Mouse (Mus musculus): Measurements from ENCODE around the gene Fam181a.

The Fam181a gene

DNA sequence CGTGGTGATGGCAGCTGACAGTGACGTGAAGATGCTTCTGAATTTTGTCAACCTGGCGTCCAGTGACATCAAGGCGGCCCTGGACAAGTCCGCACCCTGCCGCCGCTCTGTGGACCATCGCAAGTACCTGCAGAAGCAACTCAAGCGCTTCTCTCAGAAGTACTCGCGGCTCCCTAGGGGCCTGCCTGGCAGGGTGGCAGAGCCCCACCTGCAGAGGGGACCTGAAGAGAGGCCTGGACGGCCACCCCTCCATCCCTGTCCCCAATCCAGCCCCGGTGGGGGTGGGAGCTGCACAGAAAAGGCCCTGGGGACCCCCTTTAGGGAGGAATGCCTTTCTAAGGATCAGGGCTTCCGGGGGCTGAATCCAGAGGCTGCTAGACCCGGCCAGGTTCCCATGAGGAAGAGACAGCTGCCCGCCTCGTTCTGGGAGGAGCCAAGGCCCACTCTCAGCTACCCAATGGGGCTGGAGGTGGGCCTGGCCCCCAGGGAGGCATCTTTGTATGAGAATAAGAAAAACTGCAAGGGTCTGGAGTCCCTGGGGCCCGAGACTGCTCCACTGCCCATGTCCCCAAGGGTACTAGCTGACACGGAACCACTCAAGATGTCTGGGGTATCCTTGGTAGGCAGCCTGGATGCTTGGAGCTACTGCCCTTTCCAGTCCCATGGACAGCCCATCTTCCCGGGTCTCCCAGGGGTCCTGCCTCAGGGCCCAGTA is 5.2 kb downstream of the Fam181a start:
- DNase-seq: no peak

DNA sequence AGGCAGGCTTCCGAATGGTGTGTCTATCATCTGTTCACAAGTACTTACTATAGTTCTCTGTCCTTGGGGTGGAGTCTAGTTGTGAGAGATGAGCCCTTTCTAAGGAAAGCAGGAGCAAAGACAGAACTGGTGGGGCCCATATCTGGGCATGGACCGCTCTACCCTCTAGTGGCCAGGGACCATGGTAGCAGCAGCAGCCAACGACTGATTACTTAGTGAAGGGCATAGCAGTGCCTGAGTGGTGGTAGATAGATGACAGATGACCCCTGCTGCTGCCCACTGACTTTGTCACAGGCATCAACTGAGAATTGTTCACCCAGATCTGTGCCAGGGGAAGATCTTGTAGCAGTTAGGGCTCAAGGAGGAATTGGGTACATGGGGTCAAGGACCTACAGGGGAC is 12.0 kb downstream of the Fam181a start:
- DNase-seq: no peak

DNA sequence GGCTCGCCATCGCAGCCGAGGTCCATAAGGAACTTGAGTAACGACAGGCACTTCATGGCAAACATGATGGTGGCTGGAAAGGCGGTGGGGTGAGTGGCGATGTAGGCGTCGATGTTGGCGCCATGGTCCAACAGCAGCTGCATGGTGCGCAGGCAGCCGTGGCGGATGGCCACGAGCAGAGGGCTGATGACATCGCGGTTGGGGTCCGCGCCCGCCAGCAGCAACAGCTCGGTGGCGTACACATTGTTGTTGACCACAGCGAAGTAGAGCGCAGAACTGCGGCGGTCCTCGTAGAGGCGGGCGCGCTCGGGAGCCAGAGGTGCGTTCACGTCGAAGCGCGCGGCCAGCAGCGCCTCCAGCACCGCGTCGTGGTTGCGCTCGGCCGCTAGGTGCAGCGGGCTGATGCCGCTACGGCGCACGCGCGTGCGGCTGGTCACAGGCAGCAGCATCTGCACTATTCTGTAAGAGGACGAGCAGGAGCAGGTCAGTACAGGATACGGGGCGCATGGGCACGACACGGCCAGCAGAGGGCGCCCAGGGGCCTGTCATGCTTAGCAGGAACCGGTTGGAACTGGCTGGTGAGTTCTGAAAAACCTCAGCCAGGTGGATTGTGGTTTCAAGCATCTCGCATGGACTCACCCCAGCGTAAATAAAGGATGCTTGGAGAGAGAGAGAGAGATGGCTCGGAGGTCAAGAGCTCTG is 14.5 kb downstream of the Fam181a start:
- DNase-seq: peak; percentile 87

DNA sequence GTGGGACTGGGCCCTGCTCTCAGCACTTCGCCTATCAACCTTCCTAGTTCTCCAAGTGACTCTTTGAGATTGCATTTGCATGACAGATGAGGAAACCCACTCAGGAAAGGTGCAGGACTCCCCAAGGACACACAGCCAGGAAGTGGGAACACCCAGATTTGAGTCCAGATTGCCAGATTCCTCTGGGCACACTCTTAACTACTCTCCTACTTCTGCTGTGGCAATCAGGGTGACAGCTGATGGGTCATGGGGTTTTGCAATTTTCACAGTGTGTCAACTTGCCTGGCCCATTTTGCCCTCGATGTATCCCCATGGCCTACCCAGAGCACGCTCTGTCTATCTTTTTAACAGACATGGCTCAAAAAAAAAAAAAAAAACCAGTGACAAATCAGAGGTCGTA is 15.8 kb downstream of the Fam181a start:
- no peak for DNase-seq

DNA sequence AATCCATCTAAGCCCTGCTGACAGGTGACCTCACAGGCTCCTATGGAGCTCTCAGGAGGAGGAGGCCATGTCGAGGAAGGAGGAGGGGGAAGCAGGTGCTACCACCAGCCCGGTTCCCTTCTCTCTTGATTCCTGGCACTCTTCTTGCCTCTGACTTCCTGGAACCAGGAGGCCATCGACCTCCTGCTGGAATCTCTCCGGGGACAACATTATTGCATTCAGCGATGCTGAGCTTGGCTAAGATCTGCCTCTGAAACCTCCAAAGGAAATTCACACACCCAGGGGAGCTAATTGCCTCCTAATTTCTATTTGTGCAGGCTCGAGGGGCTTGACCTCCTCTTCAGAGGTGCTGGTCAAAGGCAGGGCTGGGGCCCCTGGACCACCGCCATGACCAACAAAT is 16.3 kb downstream of the Fam181a start:
- no peak for DNase-seq

DNA sequence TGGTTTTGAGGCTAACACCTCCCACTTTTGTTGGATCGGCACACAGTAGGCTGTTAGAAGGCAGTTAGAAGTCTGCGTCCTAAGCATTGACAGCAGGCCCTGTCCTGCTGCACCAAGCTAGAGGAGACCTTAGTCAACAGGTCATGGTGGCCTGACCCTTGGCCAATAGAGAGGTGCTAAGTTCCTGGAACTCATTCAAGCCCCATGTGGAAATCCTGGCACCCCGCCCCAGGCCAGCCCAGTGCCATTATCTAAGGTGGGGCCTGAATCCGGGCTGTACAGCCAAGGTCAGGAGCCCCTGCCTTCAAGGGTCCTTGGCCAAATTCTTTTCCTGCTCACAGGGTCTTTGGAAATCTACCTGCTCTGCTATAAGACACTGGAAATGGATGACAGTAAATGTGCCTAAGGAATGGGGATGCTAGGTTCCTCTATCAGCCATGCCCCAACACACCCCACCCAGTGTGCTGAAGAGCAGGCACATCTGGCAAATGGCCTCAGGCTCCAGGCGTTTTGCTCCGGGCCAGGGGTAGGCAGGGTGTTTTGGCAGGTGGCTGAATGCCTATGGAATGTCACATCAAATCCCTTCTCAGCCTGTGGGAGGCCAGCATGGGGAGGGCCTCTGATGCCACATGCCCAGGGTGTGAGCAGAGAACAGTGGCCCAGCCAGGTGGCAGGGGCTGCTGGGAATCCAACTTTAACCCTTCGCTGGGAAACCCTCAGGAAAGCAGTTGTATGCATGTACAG is 17.8 kb downstream of the Fam181a start:
- peak; percentile 57 for DNase-seq

DNA sequence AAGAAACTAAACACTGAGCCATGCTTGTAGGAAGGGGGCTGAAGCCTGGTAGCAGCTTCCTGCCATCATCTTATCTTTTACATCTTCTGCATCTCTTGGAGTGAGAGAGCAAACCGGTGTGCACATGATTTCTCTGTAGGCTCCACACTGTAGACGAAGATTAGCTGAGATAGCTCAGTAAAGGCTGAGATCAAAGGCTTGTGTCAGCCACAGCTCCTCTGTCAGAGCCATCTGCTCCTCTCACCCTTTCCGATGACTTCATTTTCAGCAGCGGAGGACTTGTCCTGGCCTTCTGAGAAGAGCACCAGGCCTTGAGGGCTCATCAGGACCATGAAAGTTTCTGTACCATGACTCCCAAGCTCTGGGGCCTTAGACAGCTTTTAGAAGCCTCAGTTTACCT is 20.7 kb downstream of the Fam181a start:
- no peak for DNase-seq

DNA sequence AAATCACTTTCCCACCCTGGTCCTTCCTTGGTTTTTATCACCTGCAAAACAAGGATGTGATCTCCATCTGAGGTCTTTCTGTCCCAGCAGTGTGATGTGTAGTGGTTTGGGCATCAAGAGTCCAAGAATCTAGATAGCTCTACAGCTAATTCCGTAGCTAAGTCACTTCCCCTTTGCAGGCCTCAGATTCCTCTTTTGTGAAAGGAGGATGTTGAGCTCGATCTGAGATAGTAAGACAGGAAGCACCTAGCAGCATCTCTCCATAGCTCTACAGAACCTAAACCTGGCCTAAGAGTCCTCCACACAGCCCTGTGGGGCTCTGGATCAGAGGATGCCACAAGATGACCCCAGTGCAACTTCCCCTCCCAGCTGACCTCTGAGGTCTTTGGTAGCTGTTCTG is 22.1 kb downstream of the Fam181a start:
- no peak for DNase-seq

DNA sequence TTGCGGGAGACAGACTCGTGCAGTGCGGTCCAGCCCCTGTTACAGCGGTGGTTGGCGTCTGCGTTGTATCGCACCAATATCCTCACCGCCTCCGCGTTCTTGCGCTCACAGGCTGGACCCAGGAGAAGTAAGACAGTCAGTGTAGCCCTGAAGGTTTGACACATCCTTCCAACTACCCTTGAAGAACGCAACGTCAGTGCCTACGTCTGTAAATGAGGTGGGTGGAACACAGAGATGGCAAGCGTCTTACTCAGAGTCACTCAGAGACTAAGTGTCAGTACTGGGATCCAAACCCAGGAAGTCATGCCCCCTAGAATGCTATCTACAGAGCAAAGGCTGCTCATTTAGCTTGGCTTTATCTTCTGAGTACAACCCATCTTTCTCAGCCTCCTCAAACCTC is 22.7 kb downstream of the Fam181a start:
- no peak for DNase-seq

DNA sequence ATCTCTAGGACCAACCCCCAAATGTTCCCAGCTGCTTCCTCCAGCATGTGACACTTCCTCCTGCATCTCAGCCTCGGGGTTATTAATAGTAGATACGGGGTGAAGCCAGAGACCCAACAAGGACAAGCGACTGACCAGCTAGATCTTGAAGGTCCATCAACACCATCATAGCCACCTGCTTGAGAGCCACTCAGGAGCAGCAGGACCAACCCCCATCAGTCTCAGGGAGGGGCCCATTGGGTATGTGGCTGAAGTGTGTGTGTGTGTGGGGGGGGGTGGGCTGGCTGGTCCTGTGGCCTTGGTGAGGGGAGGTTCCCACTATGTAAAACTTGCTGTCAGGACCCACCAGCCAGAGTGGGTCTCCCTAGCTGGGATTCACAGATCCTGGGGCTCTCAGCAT is 26.0 kb downstream of the Fam181a start:
- DNase-seq: no peak

DNA sequence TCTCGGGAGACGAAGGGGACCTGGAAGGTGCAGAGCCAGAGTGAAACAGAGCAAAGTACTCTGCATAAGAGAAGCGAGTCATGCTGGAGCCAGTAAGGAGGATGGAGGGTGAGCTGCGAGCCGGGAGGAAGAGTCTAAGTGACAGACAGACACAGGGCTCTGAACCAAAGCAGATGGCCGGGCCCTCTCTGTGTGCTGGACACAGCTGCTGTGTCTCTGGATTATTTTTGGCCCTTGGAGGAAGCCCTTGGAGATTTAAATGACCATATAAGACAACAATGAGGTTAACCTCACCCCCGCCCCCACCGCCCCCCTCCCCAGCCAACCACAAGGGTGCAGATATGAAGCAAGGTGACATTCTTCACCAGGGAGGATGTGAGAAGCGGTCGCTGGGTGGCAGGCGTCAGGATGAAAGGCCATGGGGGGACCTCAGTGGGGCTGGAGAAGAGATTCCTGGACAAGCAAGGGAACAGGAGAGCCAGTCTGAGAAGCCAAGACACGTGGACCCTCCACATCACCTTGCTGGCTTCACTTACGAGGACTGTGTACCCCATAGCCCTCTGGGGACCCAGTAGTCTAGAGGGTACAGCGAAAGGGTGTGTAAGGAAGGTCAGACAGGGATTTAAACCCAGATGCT is 27.5 kb downstream of the Fam181a start:
- no peak for DNase-seq

DNA sequence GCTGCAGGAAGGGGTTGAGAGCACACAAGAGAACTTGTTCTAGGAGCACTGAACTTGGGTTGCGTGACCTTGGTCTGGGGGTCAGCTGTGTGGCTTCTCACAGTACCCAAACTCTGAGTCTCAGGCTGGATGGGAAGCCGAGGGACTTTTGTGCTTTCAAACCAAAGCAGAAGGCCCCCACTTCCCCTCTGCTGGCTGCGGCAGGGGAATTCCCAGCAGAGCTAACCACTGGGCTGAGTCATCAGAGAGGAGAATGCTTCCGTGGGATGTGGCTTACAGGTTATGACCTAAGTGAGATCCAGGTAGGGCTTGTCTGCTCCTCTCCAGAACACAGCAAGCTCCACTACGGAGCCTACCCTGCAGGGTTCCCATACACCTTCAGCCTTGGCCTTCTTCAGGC is 30.4 kb downstream of the Fam181a start:
- DNase-seq: no peak

DNA sequence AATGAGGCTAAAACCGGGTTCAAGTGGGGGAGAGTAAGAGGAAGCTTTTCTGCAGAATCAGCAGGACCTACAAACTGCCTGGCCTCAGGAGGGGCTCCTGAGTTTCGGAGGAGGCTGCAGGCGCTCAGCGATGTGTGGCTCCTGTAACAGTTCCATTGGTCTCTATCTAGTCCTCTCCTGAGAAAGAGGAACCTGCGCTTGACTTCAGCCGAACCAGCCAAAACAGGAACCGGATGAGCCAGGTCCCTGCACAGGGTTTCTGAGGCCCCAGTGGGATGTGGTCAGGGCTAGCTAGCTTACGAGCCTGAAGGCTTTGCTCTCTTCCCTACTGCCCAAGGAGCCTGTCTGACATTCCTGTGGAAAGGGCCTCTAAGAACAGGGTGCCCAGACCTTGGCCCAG is 32.7 kb downstream of the Fam181a start:
- no peak for DNase-seq

DNA sequence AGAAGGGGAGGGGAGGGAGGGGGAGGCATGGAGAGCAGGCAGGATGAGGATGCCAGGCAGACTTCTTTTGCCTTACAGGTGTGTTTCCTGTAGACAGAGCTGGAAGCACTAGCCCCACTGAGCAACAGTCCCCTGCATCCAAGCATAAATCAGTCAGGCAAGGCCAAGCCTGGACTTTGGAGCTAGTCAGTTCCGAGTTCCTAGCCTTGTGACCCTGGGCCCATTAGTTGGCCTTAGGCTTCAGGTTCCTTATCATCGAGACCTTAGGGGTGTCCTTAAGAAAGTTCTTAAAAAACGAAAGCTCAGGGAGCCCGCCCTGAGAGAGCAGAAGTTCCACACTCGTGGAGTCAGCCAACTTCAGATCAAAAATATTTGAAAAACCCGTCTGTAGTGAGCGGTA is 34.2 kb downstream of the Fam181a start:
- DNase-seq: peak; percentile 14

DNA sequence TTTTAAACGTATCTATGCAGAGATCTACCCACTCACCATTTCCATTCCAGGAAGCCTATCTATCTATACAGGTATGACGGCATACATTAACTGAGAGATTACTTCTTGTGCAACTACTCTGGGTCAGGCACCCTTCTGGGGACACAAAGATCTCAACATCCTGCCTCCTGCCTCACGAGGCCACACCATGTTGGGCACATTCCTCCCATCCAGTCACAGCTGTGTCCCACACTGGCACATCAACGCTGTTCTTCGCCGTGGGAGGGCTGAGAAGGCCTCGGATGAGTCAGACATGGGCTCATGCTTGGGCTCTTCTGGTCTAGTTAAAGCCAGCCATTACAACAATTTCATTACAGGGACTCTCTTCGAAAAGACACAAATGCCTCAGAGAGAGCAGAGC is 36.2 kb downstream of the Fam181a start:
- DNase-seq: no peak

DNA sequence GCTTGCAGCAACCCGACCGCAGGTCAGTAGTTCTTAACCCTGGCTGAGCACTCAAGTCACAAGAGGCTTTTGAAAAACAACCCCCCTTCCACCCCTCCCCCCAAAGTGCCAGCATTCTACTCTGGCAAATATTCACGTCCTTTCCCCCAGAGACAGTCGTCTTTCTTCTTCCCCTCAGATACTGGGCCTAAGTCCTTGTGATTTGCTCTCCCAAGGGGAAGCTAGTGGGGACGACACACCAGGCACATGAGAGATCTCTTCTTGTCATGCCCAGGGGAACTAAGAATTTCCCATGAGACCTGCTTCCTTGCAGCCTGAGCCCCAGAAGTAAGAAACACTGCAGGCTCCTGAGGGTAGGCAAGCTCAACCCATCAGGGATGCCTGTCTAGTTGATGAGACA is 36.6 kb downstream of the Fam181a start:
- no peak for DNase-seq

DNA sequence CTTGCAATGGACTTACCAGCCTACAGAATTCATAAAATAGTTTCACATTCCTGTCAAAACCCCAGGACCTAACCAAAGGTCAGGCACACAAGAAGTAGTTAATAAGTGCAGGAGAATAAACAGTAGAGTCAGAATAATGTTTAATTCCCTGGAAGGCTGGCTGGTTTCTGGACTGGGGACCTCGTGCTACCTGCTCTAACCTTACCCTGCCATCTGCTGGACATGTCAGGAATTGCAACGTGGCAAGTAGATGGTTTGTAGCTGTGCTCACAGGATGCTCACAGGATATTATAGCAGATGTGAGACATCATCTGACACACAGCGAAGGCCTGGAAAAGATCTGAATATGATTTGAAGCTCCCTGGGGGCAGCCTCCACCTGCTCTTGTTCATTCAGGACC is 37.7 kb downstream of the Fam181a start:
- DNase-seq: peak; percentile 86

DNA sequence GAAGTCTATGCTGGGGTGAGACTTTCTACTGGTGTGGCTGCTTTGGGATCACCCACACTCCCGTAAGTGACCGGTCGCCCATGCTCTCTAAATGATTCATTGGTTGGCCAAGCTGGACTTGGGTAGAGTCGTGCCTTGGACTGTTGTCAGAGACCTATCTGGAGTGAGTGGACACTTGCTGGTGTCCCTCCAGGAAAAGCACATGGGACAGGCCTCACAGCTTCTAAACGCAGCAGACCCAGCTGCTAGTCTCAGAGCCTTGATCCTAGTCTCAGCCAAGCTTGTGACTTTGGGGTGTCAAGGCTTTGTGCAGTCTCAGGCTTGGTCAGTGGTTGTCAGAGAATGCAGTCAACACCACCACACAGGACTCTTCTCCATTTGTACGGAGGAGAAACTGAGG is 42.0 kb downstream of the Fam181a start:
- no peak for DNase-seq

DNA sequence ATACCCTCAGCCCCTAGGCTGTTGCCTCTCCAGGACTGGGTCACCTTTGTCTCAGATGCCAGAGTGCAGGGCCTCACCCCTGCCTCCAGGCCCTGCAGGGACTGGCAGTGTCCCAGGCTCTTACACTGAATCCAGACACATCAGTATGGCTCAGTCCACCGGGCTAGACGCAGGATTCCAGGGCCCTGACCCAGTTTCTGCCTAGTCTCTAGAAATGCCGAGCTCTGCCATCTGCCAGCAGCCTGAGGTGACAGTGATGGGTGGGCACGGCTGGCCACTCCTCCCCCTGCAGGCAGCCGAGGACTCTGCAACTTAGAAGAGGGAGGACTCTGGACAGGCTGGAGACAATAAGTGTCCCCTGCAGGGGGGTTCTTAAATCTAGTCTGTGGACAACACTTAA is 42.8 kb downstream of the Fam181a start:
- peak; percentile 10 for DNase-seq

DNA sequence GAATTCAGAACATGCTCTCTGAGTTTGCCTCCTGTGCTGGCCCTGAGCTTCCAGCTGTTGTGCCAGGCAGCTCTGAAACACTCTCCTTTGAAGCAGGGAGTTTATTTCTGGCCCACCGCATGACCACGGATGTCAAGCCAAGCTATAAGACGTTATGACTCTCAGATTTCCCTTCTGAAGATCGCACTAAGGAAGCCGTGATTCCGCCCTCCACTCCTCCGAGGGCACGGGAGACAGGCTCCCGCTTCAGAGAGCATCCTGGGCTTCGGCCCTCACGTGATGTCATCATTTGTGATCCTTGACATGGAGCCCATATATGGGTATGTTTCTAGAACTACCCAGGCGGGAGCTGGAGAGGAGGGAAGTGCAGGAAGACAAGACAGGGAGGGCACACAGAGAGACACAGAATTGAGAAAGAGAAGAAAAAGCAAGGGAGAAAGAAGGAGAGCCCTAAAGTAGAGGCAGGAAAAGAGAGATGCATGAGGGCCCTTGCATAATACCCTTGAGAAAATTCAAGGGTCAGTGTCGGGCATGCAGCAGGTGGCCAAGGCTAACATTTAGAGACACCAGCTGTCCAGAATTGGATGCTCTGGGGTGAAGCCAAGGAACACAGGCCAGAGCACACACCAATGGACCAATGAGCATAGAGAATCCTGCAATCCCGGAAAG is 45.1 kb downstream of the Fam181a start, which contains the start of gene Asb2:
Gene Asb2 (minus strand): TSS at position 256 of the 669 bp plus-strand sequence.
- DNase-seq: no peak

DNA sequence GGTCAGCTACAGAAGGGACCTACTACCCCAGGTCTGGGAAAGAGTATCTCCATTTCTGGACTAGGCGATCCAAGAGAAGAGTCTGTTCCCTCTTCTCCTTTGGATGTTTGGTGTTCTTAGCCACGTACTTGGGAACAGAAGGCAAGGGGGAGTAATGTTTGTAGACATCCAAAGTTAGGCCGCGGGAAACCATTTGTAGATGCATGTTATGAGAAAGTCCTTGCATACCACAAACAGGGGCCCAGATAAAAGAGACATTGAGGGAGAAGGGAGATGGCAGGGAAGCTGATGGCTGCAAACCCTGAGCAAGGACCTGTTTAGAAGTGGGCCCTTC is 45.6 kb downstream of the Fam181a start:
- DNase-seq: no peak

DNA sequence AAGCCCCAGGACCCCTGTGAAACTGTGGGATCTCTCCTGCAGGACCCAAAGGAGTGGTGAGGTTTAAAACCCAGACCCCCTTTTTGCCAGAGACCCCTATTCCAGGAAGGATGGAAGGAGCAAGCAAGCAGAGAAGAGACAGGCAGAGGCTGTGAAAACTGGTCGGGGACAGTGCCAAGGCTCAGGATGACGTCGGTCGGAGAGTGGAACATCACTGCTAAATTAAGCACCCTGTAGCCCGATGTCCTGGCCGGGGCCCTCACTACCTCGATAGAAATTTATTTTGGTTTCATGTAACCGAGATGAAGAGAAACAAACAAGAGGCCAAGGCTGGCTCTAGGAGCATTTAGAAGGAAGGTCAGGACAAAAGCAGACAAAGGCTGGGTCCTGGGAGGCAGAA is 47.4 kb downstream of the Fam181a start:
- no peak for DNase-seq
